Mouse (Mus musculus) stomach, embryonic 15.5 days (tissue): ENCODE results near the gene Ivd. TPM values are rescaled to one million over a fixed set of nuclear protein-coding genes. Genes with fewer than 3 reads are reported as not detected.
A peak's percentile ranks its signal among the peaks of the same experiment; 100 is the strongest.

ENCODE experiments used
- ATAC-seq: fragments of 200-750 bp; cut with Nextera tagmentation; 2 replicates; pipeline ENCODE4 v1.8.0; 2017; ENCODE audit warnings: low read depth, moderate number of reproducible peaks, moderate TSS enrichment; ENCODE audit not compliant: insufficient read depth, low FRiP score
- H3K27ac ChIP-seq: fragments of 300-500 bp; sonication (generic); 2 replicates; pipeline ENCODE4 v1.5.1; 2015; ENCODE audit warnings: mild to moderate bottlenecking, inconsistent platforms
- H3K27me3 ChIP-seq: fragments of 300-500 bp; sonication (generic); replicated peaks from 2 replicates; pipeline ENCODE4 v1.6.1; 2015; ENCODE audit warnings: inconsistent platforms
- H3K36me3 ChIP-seq: fragments of 300-500 bp; sonication (generic); 2 replicates; pipeline ENCODE4 v1.6.1; 2015; ENCODE audit warnings: inconsistent platforms
- H3K4me1 ChIP-seq: fragments of 300-500 bp; sonication (generic); 2 replicates; pipeline ENCODE4 v1.6.1; 2015; ENCODE audit warnings: inconsistent platforms
- H3K4me2 ChIP-seq: fragments of 300-500 bp; sonication (generic); 2 replicates; pipeline ENCODE4 v1.6.1; 2015; ENCODE audit warnings: mild to moderate bottlenecking, inconsistent platforms
- H3K4me3 ChIP-seq: fragments of 300-500 bp; sonication (generic); replicated peaks from 2 replicates; pipeline ENCODE4 v1.5.1; 2015; ENCODE audit warnings: inconsistent platforms
- H3K9ac ChIP-seq: fragments of 300-500 bp; sonication (generic); 2 replicates; pipeline ENCODE4 v1.6.1; 2015; ENCODE audit warnings: inconsistent platforms
- H3K9me3 ChIP-seq: fragments of 300-500 bp; sonication (generic); 2 replicates; pipeline ENCODE4 v1.6.1; 2016; ENCODE audit warnings: inconsistent platforms
- WGBS: fragments of 180-500 bp; shearing (Covaris S2); methylation state at CpG from one replicate; pipeline ENCODE4 v1.1.7; 2015; 5-methylcytosine and 5-hydroxymethylcytosine counted together
- polyA plus RNA-seq: library from polyadenylated mRNA; unstranded; fragments of >200 nt; fragmentation: Nextera tagmentation; extraction: Ambion mirVana; gene quantifications from 2 replicates; pipeline ENCODE4 v1.2.1, GENCODE M21; 2015

Gene Ivd
- polyA plus RNA-seq, 1 experiment from 2014 or later = 55.1 TPM

GRCm38 (mm10) chr2:118846246-118846645 is 15.5 kb upstream of the Ivd start:
- Histone ChIP-seq H3K4me2 (no peak overlapping the region), H3K9ac (no peak overlapping the region), H3K4me3 (no peak overlapping the region), H3K9me3 (no peaks in the 10 kb centered on the region), H3K4me1 (no peaks in the 10 kb centered on the region), H3K36me3 (no peaks in the 10 kb centered on the region), H3K27me3 (no peaks in the 10 kb centered on the region), H3K27ac (no peak overlapping the region)
- WGBS = 48% methylated on average over 7 of the region's 7 CpGs
- peak; percentile 58; the same call in 1 of the 2 replicates for ATAC-seq

GRCm38 (mm10) chr2:118851756-118852155 is 10.0 kb upstream of the Ivd start:
- Histone ChIP-seq H3K36me3 (no peaks in the 10 kb centered on the region), H3K4me3 (no peak overlapping the region), H3K9me3 (no peaks in the 10 kb centered on the region), H3K4me2 (no peak overlapping the region), H3K27me3 (no peaks in the 10 kb centered on the region), H3K27ac (no peak overlapping the region), H3K9ac (no peak overlapping the region), H3K4me1 (no peaks in the 10 kb centered on the region)
- WGBS = 28% methylated on average over 3 of the region's 3 CpGs
- ATAC-seq = no peak

- Histone ChIP-seq H3K9ac (peak overlapping the region; percentile 32; the same call in 1 of the 2 replicates), H3K27ac (peak overlapping the region; percentile 36; the same call in 1 of the 2 replicates), H3K9me3 (no peaks in the 10 kb centered on the region), H3K27me3 (no peaks in the 10 kb centered on the region), H3K36me3 (no peaks in the 10 kb centered on the region), H3K4me1 (no peaks in the 10 kb centered on the region), H3K4me2 (peak overlapping the region; percentile 72), H3K4me3 (peak overlapping the region; percentile 57)
- ATAC-seq = no peak
- 38% methylated on average over 3 of the region's 3 CpGs for WGBS
Observed at GRCm38 (mm10) chr2:118862340-118862675, 554 bp downstream of the Ivd start.

DNA sequence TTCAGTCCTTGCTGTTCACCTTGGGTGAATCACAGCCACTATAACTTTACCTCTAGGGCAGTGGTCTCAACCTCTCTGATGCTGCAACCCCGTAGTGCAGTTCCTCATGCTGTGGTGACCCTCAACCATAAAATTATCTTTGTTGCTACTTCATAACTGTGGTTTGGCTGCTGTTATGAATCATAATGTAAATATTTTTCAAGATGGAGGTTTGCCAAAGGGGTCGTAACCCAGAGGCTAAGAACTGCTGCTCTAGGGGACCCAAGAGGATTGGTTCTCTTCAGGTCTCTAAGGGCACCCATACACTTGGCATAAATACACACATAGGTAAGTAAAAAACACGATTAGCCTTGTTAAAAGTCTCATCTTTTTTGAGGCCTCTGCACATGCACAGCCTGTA is 8.8 kb downstream of the Ivd start:
- Histone ChIP-seq H3K36me3 (no peaks in the 10 kb centered on the region), H3K9ac (no peak overlapping the region), H3K27me3 (no peaks in the 10 kb centered on the region), H3K4me2 (no peak overlapping the region), H3K4me1 (peaks cover 3% of the 10 kb centered on the region; the same call in 1 of the 2 replicates), H3K27ac (no peak overlapping the region), H3K9me3 (no peaks in the 10 kb centered on the region), H3K4me3 (no peak overlapping the region)
- WGBS = 63% methylated on average over 3 of the region's 3 CpGs
- ATAC-seq = no peak

DNA sequence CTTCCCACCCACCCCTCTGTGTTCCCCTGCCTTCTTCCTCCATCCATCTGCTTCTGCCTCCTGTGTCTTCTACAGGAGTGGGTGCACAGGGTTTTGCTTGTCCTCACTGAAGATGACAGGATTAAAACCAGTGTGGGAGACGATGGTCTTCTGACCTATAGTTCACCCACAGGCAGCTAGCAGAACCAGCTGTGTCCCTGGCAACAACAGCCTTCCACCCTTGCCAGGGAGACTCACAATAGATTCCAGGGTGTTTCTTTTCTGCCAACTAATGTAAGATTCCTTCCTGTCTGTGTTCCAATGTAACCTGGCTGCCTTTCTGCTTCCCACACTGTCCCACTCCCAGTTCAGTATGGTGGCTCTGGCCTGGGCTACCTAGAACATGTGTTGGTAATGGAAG is 9.3 kb downstream of the Ivd start:
- Histone ChIP-seq H3K4me2 (no peak overlapping the region), H3K36me3 (peaks cover under 1% of the 10 kb centered on the region; the same call in 1 of the 2 replicates), H3K27me3 (no peaks in the 10 kb centered on the region), H3K9ac (no peak overlapping the region), H3K4me1 (peaks cover 3% of the 10 kb centered on the region; the same call in 1 of the 2 replicates), H3K9me3 (no peaks in the 10 kb centered on the region), H3K27ac (no peak overlapping the region), H3K4me3 (no peak overlapping the region)
- no peak for ATAC-seq
- WGBS = 65% methylated on average over 1 of the region's 1 CpGs

DNA sequence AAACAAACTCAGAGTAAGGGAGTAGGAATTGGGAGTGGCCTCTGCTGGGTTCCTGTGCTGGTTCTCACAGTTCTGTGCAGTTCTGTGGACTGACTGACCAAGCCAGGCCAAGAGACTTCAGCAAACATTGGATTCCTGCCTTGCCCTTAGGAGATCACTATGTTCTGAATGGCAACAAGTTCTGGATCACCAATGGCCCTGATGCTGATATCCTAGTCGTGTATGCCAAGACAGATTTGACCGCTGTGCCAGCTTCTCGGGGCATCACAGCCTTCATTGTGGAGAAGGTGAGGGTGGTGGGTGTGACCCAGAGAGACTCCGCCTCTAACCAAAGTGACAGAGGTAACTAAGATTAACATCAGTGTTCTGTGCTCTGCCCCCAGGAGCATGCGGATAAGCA is 11.3 kb downstream of the Ivd start:
- Histone ChIP-seq H3K27me3 (no peaks in the 10 kb centered on the region), H3K4me3 (no peak overlapping the region), H3K9me3 (no peaks in the 10 kb centered on the region), H3K4me1 (peaks cover 3% of the 10 kb centered on the region; the same call in 1 of the 2 replicates), H3K36me3 (peaks cover 12% of the 10 kb centered on the region), H3K4me2 (no peak overlapping the region), H3K9ac (no peak overlapping the region), H3K27ac (no peak overlapping the region)
- WGBS = 90% methylated on average over 5 of the region's 5 CpGs
- no peak for ATAC-seq

DNA sequence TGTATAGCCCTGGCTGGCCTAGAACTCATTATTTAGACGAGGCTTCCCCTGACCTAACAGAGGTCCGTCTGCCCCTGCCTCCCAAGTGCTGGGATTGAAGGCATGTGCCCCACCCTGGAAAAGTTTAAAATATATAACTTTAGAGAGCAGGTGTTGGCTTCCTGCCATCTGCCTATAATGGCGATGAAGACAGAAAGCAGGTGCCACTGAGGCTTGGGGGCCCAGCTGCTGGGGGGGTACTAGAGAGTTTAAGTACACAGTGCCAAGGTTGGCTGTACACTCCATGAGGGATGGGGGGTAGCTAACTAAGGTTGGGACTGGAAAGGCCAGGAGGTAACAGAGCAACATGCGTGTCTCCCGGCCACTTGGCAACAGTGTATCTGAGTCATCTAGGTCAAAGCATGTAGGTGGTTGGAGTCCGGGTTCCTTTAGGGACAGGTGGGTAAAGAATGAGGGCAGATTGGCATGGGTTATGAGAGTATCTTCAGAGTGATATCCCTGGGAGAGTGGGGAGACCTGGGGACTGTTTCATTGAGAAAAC is 12.2 kb downstream of the Ivd start:
- Histone ChIP-seq H3K4me1 (peaks cover 3% of the 10 kb centered on the region; the same call in 1 of the 2 replicates), H3K27ac (no peak overlapping the region), H3K4me2 (no peak overlapping the region), H3K9ac (no peak overlapping the region), H3K27me3 (no peaks in the 10 kb centered on the region), H3K4me3 (no peak overlapping the region), H3K36me3 (peaks cover 12% of the 10 kb centered on the region), H3K9me3 (no peaks in the 10 kb centered on the region)
- ATAC-seq = no peak
- WGBS = 71% methylated on average over 6 of the region's 6 CpGs

- H3K9me3 ChIP-seq = no peaks in the 10 kb centered on the region
- H3K27ac ChIP-seq = no peak overlapping the region
- H3K9ac ChIP-seq = no peak overlapping the region
- H3K27me3 ChIP-seq = no peaks in the 10 kb centered on the region
- no peak overlapping the region for H3K4me2 ChIP-seq
- H3K4me3 ChIP-seq = no peak overlapping the region
- H3K4me1 ChIP-seq = peaks cover 3% of the 10 kb centered on the region; the same call in 1 of the 2 replicates
- ATAC-seq = no peak
- 87% methylated on average over 8 of the region's 8 CpGs for WGBS
- peaks cover 12% of the 10 kb centered on the region for H3K36me3 ChIP-seq
Observed at GRCm38 (mm10) chr2:118875316-118875715, 13.6 kb downstream of the Ivd start.

- Histone ChIP-seq H3K27me3 (no peaks in the 10 kb centered on the region), H3K9me3 (no peaks in the 10 kb centered on the region), H3K4me2 (no peak overlapping the region), H3K4me3 (no peak overlapping the region), H3K9ac (no peak overlapping the region), H3K27ac (no peak overlapping the region), H3K4me1 (no peaks in the 10 kb centered on the region), H3K36me3 (peaks cover 12% of the 10 kb centered on the region)
- 92% methylated on average over 9 of the region's 9 CpGs for WGBS
- no peak for ATAC-seq
Observed at GRCm38 (mm10) chr2:118876453-118876852, 14.7 kb downstream of the Ivd start.

DNA sequence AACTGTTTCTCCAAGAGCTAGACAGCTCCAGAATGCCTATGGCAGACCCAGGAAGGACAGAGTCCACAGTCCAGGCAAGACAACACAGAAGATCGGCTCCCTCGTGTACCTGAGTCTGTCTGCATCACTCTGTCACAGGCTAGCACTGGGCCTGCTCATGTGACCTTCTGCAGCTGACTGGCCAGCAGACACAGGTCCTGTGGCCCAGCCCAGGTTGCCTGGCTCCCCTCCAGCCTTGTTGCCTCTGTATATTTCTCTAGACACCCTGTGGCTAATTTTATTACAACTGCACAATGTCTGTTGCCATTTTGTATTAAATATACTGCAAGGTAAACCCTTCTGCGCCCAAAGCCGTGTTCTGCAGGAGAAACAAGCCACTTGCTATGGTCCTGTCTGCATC is 19.3 kb downstream of the Ivd start:
- 81% methylated on average over 4 of the region's 4 CpGs for WGBS
- H3K9ac ChIP-seq = no peak overlapping the region
- no peak overlapping the region for H3K27ac ChIP-seq
- no peaks in the 10 kb centered on the region for H3K9me3 ChIP-seq
- peaks cover 11% of the 10 kb centered on the region for H3K36me3 ChIP-seq
- no peak overlapping the region for H3K4me2 ChIP-seq
- no peak for ATAC-seq
- peaks cover 13% of the 10 kb centered on the region; the same call in 1 of the 2 replicates for H3K27me3 ChIP-seq
- H3K4me1 ChIP-seq = peaks cover 4% of the 10 kb centered on the region; the same call in 1 of the 2 replicates
- H3K4me3 ChIP-seq = no peak overlapping the region

DNA sequence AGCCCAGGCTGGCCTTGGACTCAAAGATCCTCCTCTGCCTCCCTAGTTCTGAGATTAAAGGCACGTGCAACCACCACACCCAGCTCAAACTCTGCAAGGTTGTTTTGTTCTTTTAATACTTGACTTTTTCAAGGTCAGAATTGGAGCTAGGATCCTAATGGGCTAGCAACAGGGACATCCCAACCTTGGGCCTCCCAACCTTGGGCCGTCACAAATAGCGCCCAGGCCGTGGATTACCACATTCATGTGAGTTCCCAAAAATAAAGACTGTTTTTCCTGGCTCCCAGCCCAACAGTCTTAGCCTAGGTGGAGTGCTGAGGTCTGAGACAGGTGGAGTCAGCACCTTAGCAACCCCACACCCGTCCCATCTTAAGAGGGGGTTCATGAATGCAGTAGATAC is 20.2 kb downstream of the Ivd start:
- Histone ChIP-seq H3K9me3 (no peaks in the 10 kb centered on the region), H3K27me3 (peaks cover 16% of the 10 kb centered on the region; the same call in 1 of the 2 replicates), H3K27ac (no peak overlapping the region), H3K4me2 (no peak overlapping the region), H3K36me3 (peaks cover 9% of the 10 kb centered on the region; the same call in 1 of the 2 replicates), H3K4me3 (no peak overlapping the region), H3K9ac (no peak overlapping the region), H3K4me1 (peaks cover 4% of the 10 kb centered on the region; the same call in 1 of the 2 replicates)
- ATAC-seq = no peak
- 81% methylated on average over 5 of the region's 5 CpGs for WGBS

DNA sequence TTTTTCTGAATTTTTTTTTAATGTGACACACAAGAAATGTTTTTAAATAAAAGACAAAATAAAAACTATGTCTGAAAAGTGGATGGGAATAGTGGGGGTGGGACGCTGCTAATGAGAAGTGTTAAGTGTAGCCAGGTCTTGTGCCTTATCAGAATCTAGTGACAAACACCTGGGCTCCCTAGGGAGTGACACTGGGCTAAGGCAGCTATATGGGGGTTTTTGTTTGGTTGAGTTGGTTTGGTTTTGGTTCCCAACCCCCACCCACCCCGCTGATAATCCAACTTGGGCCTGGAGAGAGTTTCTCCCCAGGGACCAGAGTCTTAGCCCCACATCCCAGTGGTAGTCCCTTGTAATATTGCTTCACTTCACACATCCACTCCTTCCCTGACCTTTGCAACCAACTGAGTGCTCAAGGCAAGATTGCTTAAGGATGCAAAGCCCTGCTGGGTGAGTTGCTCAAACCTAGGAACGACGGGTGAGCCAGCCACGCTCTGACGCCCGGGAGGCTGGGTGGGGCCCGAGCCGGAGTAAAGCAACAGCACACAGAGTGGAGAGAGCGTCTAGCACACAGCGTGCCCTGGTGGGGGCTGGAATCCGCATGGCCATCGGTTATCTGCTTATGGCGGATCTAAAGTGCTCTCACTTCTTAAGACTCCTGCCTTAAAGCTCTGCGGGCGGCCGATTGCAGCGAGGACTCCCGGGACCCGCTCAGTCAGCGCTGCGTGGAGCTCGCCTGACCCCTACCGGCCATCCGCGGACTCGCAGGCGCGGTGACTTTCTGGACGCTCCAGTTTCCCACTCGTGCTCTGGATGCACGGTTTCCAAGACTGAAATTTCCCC is 21.3 kb downstream of the Ivd start:
- peak overlapping the region; percentile 30; the same call in 1 of the 2 replicates for H3K9ac ChIP-seq
- no peaks in the 10 kb centered on the region for H3K36me3 ChIP-seq
- peak overlapping the region; percentile 39 for H3K4me3 ChIP-seq
- 3% methylated on average over 32 of the region's 32 CpGs for WGBS
- H3K4me1 ChIP-seq = peaks cover 4% of the 10 kb centered on the region; the same call in 1 of the 2 replicates
- H3K27me3 ChIP-seq = peaks cover 21% of the 10 kb centered on the region; the same call in 1 of the 2 replicates
- peak overlapping the region; percentile 77 for H3K4me2 ChIP-seq
- ATAC-seq = peak; percentile 74
- no peak overlapping the region for H3K27ac ChIP-seq
- H3K9me3 ChIP-seq = no peaks in the 10 kb centered on the region
